Mouse (Mus musculus): ENCODE data around the gene Acta2. TPM values are rescaled to one million over a fixed set of nuclear protein-coding genes. Genes with fewer than 3 reads are reported as not detected.

Gene Acta2
- polyA plus RNA-seq, 1 experiment: 2,495 TPM

DNA sequence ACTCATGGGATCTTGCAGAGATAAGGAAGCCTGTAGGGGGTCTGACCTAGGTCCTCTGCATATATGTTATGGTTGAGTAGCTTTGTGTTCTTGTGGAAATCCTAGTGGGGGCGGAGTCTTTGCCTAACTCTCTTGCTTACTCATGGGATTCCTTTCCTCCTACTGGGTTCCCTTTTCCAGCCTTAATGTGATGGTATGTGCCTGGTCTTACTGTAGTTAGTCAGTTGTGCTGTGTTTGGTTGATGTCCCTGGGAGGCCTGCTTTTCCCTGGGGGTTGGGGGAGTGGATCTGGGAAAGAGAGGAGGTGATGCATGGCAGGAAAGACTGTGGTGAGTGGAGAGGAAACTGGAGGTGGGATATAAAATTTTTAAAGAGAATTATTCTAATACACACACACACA, 57.3 kb downstream of the Acta2 start:
- Histone ChIP-seq H3ac (ENCODE audit: control insufficient read depth, insufficient read length) (no peak overlapping the region), H3K79me2 (ENCODE audit: control insufficient read depth, insufficient read depth) (peaks cover 96% of the 10 kb centered on the region), H3K27me3 (ENCODE audit: control insufficient read depth, insufficient read depth, insufficient read length) (no peaks in the 10 kb centered on the region), H3K4me3 (no peak overlapping the region), H3K4me2 (ENCODE audit: low read depth) (peak overlapping the region; percentile 35), H3K36me3 (ENCODE audit: control insufficient read depth, insufficient read depth) (no peaks in the 10 kb centered on the region)
- TF ChIP-seq REST (IDR thresholded peaks at IDR 0.05; ENCODE audit: insufficient read depth, insufficient read length) (no peak), MAX (IDR thresholded peaks at IDR 0.05; ENCODE audit: low read depth) (no peak), POLR2A (IDR thresholded peaks at IDR 0.05; ENCODE audit: insufficient read length, low read depth) (no peak), USF1 (IDR thresholded peaks at IDR 0.05; ENCODE audit: low read depth) (no peak)

DNA sequence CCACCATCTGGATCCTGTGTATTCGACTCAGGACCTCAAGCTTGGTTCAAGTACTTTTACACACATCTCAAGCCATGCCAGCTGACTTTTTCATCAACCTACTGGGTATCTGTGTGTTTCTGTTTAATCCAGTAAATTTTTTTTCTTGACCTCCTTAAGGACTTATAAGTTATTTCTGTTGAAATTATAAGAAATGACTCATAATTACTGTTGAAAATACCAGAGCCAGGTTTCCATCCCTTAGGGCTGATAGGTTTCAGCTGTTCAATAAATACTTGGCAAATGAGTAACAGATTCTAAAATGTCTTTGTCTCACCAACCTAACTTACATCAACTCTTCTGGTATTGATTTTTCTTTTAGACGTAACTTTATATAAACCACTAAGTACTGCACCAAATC, 60.4 kb downstream of the Acta2 start:
- H3K4me3 ChIP-seq: peak overlapping the region; percentile 94
- no peak overlapping the region for H3ac ChIP-seq (ENCODE audit: control insufficient read depth, insufficient read length)
- H3K4me2 ChIP-seq (ENCODE audit: low read depth): peak overlapping the region; percentile 97
- TF ChIP-seq CEBPB (IDR thresholded peaks at IDR 0.05; ENCODE audit: insufficient read depth, poor library complexity, severe bottlenecking) (no peak), SRF (IDR thresholded peaks at IDR 0.05; ENCODE audit: control insufficient read depth, insufficient read length, low read depth) (no peak), E2F4 (IDR thresholded peaks at IDR 0.05; ENCODE audit: insufficient read depth) (no peak), POLR2AphosphoS2 (IDR thresholded peaks at IDR 0.05; ENCODE audit: insufficient read length, low read depth) (no peak), MAX (IDR thresholded peaks at IDR 0.05; ENCODE audit: low read depth) (no peak), USF1 (IDR thresholded peaks at IDR 0.05; ENCODE audit: low read depth) (no peak), REST (IDR thresholded peaks at IDR 0.05; ENCODE audit: insufficient read depth, insufficient read length) (no peak), TCF3 (IDR thresholded peaks at IDR 0.05; ENCODE audit: insufficient read length, low read depth) (no peak)
- peaks cover 74% of the 10 kb centered on the region for H3K79me2 ChIP-seq (ENCODE audit: control insufficient read depth, insufficient read depth)
- no peaks in the 10 kb centered on the region for H3K27me3 ChIP-seq (ENCODE audit: control insufficient read depth, insufficient read depth, insufficient read length)
- H3K36me3 ChIP-seq (ENCODE audit: control insufficient read depth, insufficient read depth): no peaks in the 10 kb centered on the region

DNA sequence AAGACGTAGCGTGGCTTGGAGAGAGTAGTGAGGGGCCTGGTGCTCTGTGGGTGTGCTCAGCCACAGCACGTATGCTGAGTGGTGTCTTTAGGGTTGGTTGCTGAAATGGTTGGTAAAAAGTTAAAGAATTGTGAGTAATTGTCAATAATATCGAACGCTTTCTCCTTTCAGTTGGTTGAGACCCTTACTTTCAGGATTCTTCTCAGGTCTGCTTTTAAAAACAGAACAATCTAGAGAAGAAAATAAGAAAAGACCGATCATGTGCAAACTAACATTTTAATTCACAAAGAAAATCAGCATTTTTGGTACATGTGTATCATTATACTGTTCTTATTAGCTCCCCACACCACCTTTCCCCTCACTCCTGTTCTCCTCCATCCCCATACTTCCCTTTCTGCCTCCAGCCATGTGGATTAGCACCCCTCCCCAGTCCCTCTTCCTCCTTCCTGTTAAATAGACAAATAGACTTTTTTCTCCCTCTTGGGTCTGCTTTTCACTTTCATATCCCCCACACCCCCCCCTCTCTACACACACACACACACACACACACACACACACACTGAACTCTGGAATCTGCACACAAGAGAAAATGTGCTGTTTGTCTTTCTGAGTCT, 61.2 kb downstream of the Acta2 start:
- Histone ChIP-seq H3K27me3 (ENCODE audit: control insufficient read depth, insufficient read depth, insufficient read length) (no peaks in the 10 kb centered on the region), H3K79me2 (ENCODE audit: control insufficient read depth, insufficient read depth) (peaks cover 66% of the 10 kb centered on the region), H3ac (ENCODE audit: control insufficient read depth, insufficient read length) (no peak overlapping the region), H3K36me3 (ENCODE audit: control insufficient read depth, insufficient read depth) (no peaks in the 10 kb centered on the region), H3K4me2 (ENCODE audit: low read depth) (peak overlapping the region; percentile 97), H3K4me3 (peak overlapping the region; percentile 94)
- no peak for TF ChIP-seq CEBPB (IDR thresholded peaks at IDR 0.05; ENCODE audit: insufficient read depth, poor library complexity, severe bottlenecking)
- TF ChIP-seq POLR2A (IDR thresholded peaks at IDR 0.05; ENCODE audit: insufficient read length, low read depth): no peak
- no peak for TF ChIP-seq REST (IDR thresholded peaks at IDR 0.05; ENCODE audit: insufficient read depth, insufficient read length)
- no peak for TF ChIP-seq MAX (IDR thresholded peaks at IDR 0.05; ENCODE audit: low read depth)
- TF ChIP-seq SRF (IDR thresholded peaks at IDR 0.05; ENCODE audit: control insufficient read depth, insufficient read length, low read depth): no peak
- no peak for TF ChIP-seq TCF12 (IDR thresholded peaks at IDR 0.05; ENCODE audit: insufficient read depth, poor library complexity, severe bottlenecking)
- TF ChIP-seq USF1 (IDR thresholded peaks at IDR 0.05; ENCODE audit: low read depth): no peak
- TF ChIP-seq MYOD1 (IDR thresholded peaks at IDR 0.05; ENCODE audit: control insufficient read depth in 1 of 3, insufficient read length in 2 of 3, low read depth in 2 of 3): no peak

DNA sequence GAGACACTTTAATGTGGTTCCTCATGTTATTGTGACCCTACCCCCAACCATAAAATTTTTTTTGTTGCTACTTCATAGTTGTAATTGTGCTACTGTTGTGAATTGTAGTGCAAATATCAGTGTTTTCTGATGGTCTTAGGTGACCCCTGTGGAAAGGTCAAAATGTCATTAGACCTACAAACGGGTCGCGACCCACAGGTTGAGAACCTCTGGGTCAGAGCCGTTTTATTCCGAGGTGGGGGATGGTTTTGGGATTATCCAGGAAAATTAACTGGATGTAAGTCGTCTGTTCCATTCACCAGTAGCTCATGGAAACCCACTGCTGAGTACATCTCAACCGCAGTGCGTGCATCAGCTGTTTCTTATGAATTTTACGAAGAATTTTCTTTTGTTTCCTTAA, 61.7 kb downstream of the Acta2 start:
- H3K4me3 ChIP-seq: peak overlapping the region; percentile 94
- no peaks in the 10 kb centered on the region for H3K36me3 ChIP-seq (ENCODE audit: control insufficient read depth, insufficient read depth)
- H3K79me2 ChIP-seq (ENCODE audit: control insufficient read depth, insufficient read depth): peaks cover 60% of the 10 kb centered on the region
- no peaks in the 10 kb centered on the region for H3K27me3 ChIP-seq (ENCODE audit: control insufficient read depth, insufficient read depth, insufficient read length)
- H3K4me2 ChIP-seq (ENCODE audit: low read depth): peak overlapping the region; percentile 97
- TF ChIP-seq MYOG (IDR thresholded peaks at IDR 0.05; ENCODE audit: control insufficient read depth in 1 of 3, insufficient read depth in 1 of 3, insufficient read length in 2 of 3, low read depth in 2 of 3) (no peak), MAX (IDR thresholded peaks at IDR 0.05; ENCODE audit: low read depth) (no peak), CEBPB (IDR thresholded peaks at IDR 0.05; ENCODE audit: insufficient read depth, poor library complexity, severe bottlenecking) (no peak), REST (IDR thresholded peaks at IDR 0.05; ENCODE audit: insufficient read depth, insufficient read length) (no peak), POLR2A (IDR thresholded peaks at IDR 0.05; ENCODE audit: insufficient read length, low read depth) (no peak), MYOD1 (IDR thresholded peaks at IDR 0.05; ENCODE audit: control insufficient read depth in 1 of 3, insufficient read length in 2 of 3, low read depth in 2 of 3) (no peak), TCF12 (IDR thresholded peaks at IDR 0.05; ENCODE audit: insufficient read depth, poor library complexity, severe bottlenecking) (no peak), USF1 (IDR thresholded peaks at IDR 0.05; ENCODE audit: low read depth) (no peak), E2F4 (IDR thresholded peaks at IDR 0.05; ENCODE audit: insufficient read depth) (no peak), TCF3 (IDR thresholded peaks at IDR 0.05; ENCODE audit: insufficient read length, low read depth) (no peak), SRF (IDR thresholded peaks at IDR 0.05; ENCODE audit: control insufficient read depth, insufficient read length, low read depth) (no peak), POLR2AphosphoS2 (IDR thresholded peaks at IDR 0.05; ENCODE audit: insufficient read length, low read depth) (no peak)
- H3ac ChIP-seq (ENCODE audit: control insufficient read depth, insufficient read length): no peak overlapping the region

DNA sequence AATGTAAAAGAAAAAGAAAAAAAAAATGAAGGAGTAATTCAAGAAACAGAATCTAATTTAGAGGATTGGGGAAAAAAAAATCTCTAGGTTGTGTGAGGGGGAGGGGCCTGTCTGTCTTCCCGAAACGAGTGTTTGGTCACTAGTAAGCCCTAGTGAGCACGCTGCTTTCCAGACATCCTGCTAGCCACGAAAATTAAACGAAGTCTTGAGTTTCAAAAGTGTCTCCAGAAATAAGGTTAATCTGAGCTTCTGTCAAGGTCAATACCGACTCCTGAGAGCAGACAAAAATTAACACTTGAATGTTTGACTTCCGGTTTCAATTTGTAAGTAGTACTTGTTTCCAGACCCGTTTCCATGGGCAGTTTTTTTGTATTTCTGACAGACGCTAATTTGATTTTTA, 62.2 kb downstream of the Acta2 start:
- no peaks in the 10 kb centered on the region for H3K36me3 ChIP-seq (ENCODE audit: control insufficient read depth, insufficient read depth)
- H3K4me3 ChIP-seq: peak overlapping the region; percentile 94
- no peak for TF ChIP-seq MYOD1 (IDR thresholded peaks at IDR 0.05; ENCODE audit: control insufficient read depth in 1 of 3, insufficient read length in 2 of 3, low read depth in 2 of 3)
- TF ChIP-seq MAX (IDR thresholded peaks at IDR 0.05; ENCODE audit: low read depth): no peak
- no peak for TF ChIP-seq POLR2AphosphoS2 (IDR thresholded peaks at IDR 0.05; ENCODE audit: insufficient read length, low read depth)
- TF ChIP-seq TCF12 (IDR thresholded peaks at IDR 0.05; ENCODE audit: insufficient read depth, poor library complexity, severe bottlenecking): no peak
- TF ChIP-seq SRF (IDR thresholded peaks at IDR 0.05; ENCODE audit: control insufficient read depth, insufficient read length, low read depth): no peak
- no peak for TF ChIP-seq CEBPB (IDR thresholded peaks at IDR 0.05; ENCODE audit: insufficient read depth, poor library complexity, severe bottlenecking)
- no peak for TF ChIP-seq E2F4 (IDR thresholded peaks at IDR 0.05; ENCODE audit: insufficient read depth)
- no peak for TF ChIP-seq MYOG (IDR thresholded peaks at IDR 0.05; ENCODE audit: control insufficient read depth in 1 of 3, insufficient read depth in 1 of 3, insufficient read length in 2 of 3, low read depth in 2 of 3)
- TF ChIP-seq REST (IDR thresholded peaks at IDR 0.05; ENCODE audit: insufficient read depth, insufficient read length): no peak
- TF ChIP-seq TCF3 (IDR thresholded peaks at IDR 0.05; ENCODE audit: insufficient read length, low read depth): no peak
- no peak for TF ChIP-seq USF1 (IDR thresholded peaks at IDR 0.05; ENCODE audit: low read depth)
- TF ChIP-seq POLR2A (IDR thresholded peaks at IDR 0.05; ENCODE audit: insufficient read length, low read depth): no peak
- H3K27me3 ChIP-seq (ENCODE audit: control insufficient read depth, insufficient read depth, insufficient read length): no peaks in the 10 kb centered on the region
- peak overlapping the region; percentile 8 for H3ac ChIP-seq (ENCODE audit: control insufficient read depth, insufficient read length)
- peak overlapping the region; percentile 97 for H3K4me2 ChIP-seq (ENCODE audit: low read depth)
- H3K79me2 ChIP-seq (ENCODE audit: control insufficient read depth, insufficient read depth): peaks cover 55% of the 10 kb centered on the region

Measured in myocyte (in vitro differentiated cells).